Mouse (Mus musculus): ENCODE data around the gene Ssxb8. TPM values are rescaled to one million over a fixed set of nuclear protein-coding genes. Genes with fewer than 3 reads are reported as not detected.

Ssxb8 gene
- polyA plus RNA-seq (2015; fragmentation: Nextera tagmentation; extraction: Ambion mirVana) = not detected in 2 replicates

DNA sequence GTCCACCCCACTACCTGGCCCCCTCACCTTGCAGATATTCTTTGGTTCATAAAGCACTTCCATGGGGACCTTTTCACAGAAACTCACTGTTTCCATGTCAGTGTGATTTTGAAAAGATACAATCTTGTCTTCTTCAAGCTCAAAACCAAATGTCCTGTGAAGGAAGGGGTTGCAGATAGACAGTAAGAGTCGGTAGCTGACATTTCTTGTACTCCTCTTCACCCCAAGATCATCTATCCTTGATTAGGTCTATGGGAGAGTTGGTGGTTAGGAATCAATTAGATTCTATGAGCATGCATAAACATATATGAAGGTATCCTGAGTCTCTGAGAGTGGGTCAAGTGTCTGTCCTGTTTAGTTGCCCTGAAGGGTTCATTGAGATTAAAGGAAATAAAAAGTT lies at the start of gene Ssxb8:
TSS of gene Ssxb8 (minus strand) at position 101 of the 400 bp plus-strand sequence.

Other genes starting within 250 kb of the Ssxb8 start
- not detected in 2 replicates for gene Ssxb2, start 229.1 kb downstream of the Ssxb8 start, polyA plus RNA-seq (2015; fragmentation: Nextera tagmentation; extraction: Ambion mirVana)
- gene Gm14459, start 165.9 kb downstream of the Ssxb8 start, polyA plus RNA-seq (2015; fragmentation: Nextera tagmentation; extraction: Ambion mirVana) = not detected in 2 replicates
- not detected in 2 replicates for gene Ssxb6, start 142.6 kb downstream of the Ssxb8 start, polyA plus RNA-seq (2015; fragmentation: Nextera tagmentation; extraction: Ambion mirVana)
- gene Ssxb3, start 99.0 kb downstream of the Ssxb8 start, polyA plus RNA-seq (2015; fragmentation: Nextera tagmentation; extraction: Ambion mirVana) = not detected in 2 replicates
- not detected in 2 replicates for gene Ssx9, start 57.6 kb upstream of the Ssxb8 start, polyA plus RNA-seq (2015; fragmentation: Nextera tagmentation; extraction: Ambion mirVana)
- gene Ssxb5, start 112.8 kb upstream of the Ssxb8 start, polyA plus RNA-seq (2015; fragmentation: Nextera tagmentation; extraction: Ambion mirVana) = not detected in 2 replicates
- not detected in 2 replicates for gene Gm6592, start 153.2 kb upstream of the Ssxb8 start, polyA plus RNA-seq (2015; fragmentation: Nextera tagmentation; extraction: Ambion mirVana)
- not detected in 2 replicates for gene Gm5751, start 183.4 kb upstream of the Ssxb8 start, polyA plus RNA-seq (2015; fragmentation: Nextera tagmentation; extraction: Ambion mirVana)
- 0.75 and 0.82 TPM in 2 replicates for gene B630019K06Rik, start 201.5 kb upstream of the Ssxb8 start, polyA plus RNA-seq (2015; fragmentation: Nextera tagmentation; extraction: Ambion mirVana)